Mouse (Mus musculus): ENCODE results near the gene Rad18.

DNA sequence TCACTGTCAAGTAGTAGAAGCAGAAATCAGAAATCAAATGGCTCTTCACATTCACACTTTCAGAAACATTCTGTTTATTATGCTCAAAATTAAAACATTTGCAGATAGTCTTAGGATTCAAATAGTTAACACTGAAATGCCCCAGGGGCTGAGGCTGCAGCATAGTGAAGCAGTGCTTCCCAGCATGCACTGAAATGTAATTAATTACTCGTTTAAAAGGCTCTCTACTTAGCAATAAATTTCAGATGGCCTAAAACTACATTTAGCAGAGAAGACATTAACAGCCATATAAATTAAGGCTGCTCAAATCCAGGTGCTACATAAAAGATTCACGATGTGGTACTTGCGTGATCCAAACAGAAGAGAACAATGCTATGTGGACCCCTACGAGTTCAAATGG lies 87.5 kb downstream of the Rad18 start:
- TF ChIP-seq CTCF (IDR thresholded peaks at IDR 0.05; ENCODE audit: low read depth, low read length): no peak
- no peak for TF ChIP-seq POLR2A (IDR thresholded peaks at IDR 0.05; ENCODE audit: extremely low read depth, insufficient read depth, low read length)

Data from liver, adult 2 months (tissue).